Mouse (Mus musculus) cortical plate, adult 2 months (tissue): ENCODE data around the gene Prm2. TPM values are rescaled to one million over a fixed set of nuclear protein-coding genes. Genes with fewer than 3 reads are reported as not detected.

Source experiments
- H3K27ac ChIP-seq: fragments of 200-500 bp; 2 replicates; pipeline ENCODE4 v1.5.1; 2012; ENCODE audit warnings: low read length, control low read depth, inconsistent platforms; ENCODE audit not compliant: insufficient read depth
- H3K4me1 ChIP-seq: fragments of 200-500 bp; 2 replicates; pipeline ENCODE4 v1.6.1; 2011; ENCODE audit warnings: low read length; ENCODE audit not compliant: control insufficient read depth, insufficient read depth
- H3K4me3 ChIP-seq: fragments of 200-500 bp; 2 replicates; pipeline ENCODE4 v1.5.1; 2011; ENCODE audit warnings: mild to moderate bottlenecking, low read length, control low read depth; ENCODE audit not compliant: insufficient read depth
- CTCF ChIP-seq: fragments of 200-500 bp; IDR thresholded peaks from 2 replicates; pipeline ENCODE4 v1.5.1; 2011; ENCODE audit warnings: mild to moderate bottlenecking, control low read depth, low read length; ENCODE audit not compliant: insufficient read depth; ENCODE audit errors: extremely low read depth
- POLR2A ChIP-seq: fragments of 200-500 bp; IDR thresholded peaks from 2 replicates; pipeline ENCODE4 v1.6.1; 2011; ENCODE audit warnings: mild to moderate bottlenecking, low read length, control low read depth; ENCODE audit not compliant: insufficient read depth; ENCODE audit errors: extremely low read depth
- polyA plus RNA-seq: library from polyadenylated mRNA; depleted of rRNA; stranded (reverse); fragments of >200 nt; gene quantifications from 2 replicates; pipeline ENCODE4 v1.2.3, GENCODE M21; 2012

The Prm2 gene
- polyA plus RNA-seq, 1 experiment: not detected

DNA sequence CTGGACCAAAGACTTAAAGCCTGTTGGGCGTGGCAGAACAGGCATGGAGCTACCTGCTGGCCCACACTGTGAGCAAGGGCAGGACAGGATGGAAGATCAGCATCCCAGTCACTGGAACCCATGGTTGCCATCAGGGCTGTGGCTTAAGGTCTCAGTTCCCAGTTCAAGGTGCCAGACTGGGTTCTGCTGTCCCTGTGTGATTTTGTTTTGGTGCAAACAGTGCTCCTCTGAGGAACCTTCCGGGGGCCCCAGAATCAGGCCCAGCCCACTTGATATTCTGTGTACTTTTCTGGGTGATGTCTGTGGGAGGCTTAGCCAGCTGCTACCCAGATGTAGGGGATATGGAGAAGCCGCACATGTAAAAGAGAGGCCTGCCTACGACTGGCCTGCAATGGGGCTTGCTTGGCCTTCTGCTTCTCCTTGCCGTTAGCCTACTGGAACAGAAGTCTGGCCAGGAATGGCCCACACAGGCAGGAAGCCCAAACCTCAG lies 15.3 kb downstream of the Prm2 start:
- no peaks in the 10 kb centered on the region for H3K4me1 ChIP-seq
- TF ChIP-seq CTCF (no peak), POLR2A (no peak)
- H3K4me3 ChIP-seq: no peak overlapping the region
- H3K27ac ChIP-seq: no peak overlapping the region

DNA sequence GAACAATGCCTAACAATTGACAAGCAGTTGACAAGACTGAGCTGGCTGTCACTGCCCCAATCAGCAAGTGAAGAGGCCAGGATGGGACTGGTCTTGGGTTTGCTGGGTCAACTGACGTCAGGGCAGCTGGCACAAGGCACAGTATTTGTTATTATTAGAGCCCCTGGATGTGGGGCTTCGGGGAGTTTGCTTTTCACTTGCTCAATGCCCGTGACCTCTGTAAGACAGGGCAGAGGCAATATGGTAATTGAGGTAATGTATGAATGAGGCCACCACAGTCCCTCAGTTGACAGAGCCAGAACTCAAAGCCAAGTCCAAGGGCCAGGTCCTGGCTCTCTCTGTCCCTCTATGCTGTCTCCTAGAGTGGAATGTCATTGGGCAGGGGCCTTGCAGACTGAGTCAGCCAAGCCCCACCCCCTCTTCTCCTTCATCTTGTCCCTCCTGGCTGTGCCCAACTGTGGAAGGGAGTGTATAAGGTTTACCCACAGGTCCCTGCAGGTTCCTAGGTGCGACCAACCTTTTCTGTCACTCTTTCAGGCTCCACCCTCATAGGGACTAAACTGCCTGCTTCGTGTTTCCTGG lies 18.3 kb downstream of the Prm2 start:
- H3K27ac ChIP-seq: no peak overlapping the region
- TF ChIP-seq CTCF (no peak), POLR2A (no peak)
- H3K4me3 ChIP-seq: no peak overlapping the region
- H3K4me1 ChIP-seq: no peaks in the 10 kb centered on the region

DNA sequence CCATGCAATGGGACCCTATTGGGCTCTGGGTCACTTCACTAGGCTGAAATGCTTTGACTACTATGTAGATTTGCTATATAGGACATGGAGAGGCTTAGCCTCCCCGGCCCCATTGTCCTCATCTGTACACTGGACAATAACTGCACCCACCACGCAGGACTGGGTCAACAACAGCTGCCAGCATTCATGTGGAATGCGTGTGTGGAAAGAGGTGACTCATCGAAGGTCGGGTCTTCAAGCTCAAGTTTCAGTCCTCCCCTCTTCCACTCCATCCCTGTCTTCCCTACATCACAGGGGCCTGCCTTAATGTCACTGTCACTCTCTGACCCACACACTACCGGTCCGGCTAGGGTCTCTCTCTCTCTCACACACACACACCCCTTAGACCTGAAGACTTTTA lies 19.6 kb downstream of the Prm2 start:
- no peaks in the 10 kb centered on the region for H3K4me1 ChIP-seq
- H3K27ac ChIP-seq: no peak overlapping the region
- H3K4me3 ChIP-seq: no peak overlapping the region
- no peak for TF ChIP-seq CTCF
- no peak for TF ChIP-seq POLR2A

DNA sequence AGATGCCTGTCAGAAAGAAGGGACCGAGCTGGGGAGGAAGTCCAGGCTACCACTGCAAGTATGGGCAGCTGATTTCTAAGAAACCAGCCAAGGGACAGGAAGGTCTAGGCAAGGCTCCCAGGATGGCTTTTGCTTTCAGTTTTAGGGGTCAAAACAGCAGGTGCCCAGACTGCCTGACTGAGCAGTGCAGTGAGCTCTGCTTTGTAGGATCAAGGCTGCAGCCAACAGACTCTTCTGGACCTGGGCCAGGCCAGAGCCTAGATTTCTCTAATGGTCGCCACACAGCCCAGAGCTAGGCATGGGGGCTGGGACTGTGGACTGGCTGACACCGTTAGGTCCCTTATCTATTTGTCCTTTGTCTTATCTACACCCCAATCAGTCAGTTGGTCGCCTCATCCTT lies 21.2 kb downstream of the Prm2 start:
- no peak overlapping the region for H3K27ac ChIP-seq
- H3K4me1 ChIP-seq: no peaks in the 10 kb centered on the region
- TF ChIP-seq POLR2A (no peak), CTCF (no peak)
- H3K4me3 ChIP-seq: no peak overlapping the region

DNA sequence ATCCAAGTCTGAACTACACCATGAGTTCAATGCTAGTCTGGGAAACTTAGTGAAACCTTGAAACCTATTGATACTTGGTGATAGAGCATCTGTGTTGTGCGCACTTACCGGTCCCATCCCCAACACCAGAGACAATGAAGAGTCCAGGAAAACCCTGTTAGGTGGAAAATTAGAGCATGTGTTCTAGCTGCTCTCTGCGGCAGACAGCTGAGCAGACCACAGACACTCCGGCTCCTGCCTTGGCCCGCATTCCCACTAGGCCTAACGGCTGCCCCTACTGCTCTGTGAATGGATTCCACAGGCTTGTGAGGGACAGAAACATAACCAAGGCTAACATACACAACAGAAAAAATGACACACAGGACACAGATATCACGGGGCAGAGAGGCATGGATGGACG lies 22.4 kb downstream of the Prm2 start:
- no peak overlapping the region for H3K4me3 ChIP-seq
- no peak overlapping the region for H3K27ac ChIP-seq
- TF ChIP-seq CTCF: no peak
- no peak for TF ChIP-seq POLR2A
- H3K4me1 ChIP-seq: no peaks in the 10 kb centered on the region

DNA sequence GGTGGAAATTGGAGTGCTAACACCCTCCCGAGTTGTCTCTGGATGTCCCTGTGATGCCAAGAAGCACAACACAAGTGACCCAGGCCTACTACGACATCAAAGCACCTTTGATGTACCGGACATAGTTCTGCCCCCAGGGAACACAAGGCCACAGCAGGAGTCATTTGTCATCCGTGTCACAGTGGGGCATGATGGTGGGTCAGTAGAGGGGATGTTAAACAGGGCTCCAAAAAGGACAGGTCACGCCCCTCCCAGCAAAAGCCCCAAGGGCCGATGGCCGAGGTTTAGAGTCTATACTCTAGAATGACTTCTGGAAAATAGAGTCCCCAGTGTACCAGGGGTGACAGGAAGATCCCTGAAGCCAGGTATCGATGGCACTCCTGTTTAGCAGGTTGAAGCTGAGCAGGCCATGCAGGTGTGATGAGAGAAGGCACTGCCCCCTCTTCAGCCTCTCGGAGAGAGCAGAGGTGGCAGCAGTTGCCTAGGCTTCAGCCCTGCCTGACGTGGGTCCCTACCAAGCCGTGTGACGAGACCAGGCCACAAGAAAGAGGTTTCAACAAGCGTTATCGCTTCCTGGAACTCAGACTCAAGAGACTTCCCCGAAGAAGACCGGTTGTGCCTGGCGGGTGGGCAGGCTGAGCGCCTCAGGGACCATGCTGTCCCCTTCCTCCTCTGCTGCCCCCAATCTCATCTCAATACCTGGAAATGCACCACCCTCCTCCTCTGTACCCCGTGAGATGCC lies 24.0 kb downstream of the Prm2 start:
- no peak for TF ChIP-seq CTCF
- TF ChIP-seq POLR2A: no peak
- H3K4me1 ChIP-seq: no peaks in the 10 kb centered on the region
- H3K4me3 ChIP-seq: no peak overlapping the region

DNA sequence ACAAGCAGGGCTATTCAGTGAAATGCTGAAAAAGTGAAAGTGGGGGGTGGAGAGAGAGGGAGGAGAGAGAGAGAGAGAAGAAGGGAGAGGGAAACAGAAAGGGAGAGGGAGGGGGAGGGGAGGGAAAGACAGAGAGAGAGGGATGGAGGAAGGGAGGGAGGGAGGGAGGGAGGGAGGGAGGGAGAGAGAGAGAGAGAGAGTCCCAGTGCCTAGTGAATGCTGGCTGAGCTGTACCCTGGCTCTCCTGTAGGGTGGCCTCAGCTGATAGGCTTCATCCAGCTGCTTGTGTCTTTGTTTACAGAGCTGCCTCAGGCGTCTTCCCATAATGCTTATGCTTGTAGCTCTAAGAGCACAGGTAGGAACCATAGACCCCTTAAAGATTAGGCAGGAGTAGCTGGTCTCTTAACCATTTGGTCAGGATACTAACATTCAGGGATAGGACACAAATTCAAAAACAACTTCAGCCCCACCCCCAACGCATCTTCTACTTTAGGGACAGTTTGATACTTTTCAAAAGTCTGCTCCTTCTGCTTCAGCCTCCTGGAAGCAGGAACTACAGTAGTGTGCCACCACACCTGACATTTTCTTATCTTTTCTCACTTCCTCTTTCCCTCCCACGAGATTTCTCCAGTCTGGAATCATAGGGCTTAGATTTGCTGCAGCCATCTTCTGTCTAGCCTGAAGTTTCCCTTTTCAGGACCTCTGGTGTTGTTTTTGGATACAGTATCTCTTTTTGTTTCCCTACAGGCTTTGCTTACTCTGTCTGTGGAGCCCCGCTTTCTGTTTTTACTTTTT lies 25.2 kb downstream of the Prm2 start:
- no peaks in the 10 kb centered on the region for H3K4me1 ChIP-seq
- H3K27ac ChIP-seq: no peak overlapping the region
- TF ChIP-seq POLR2A (no peak), CTCF (no peak)
- no peak overlapping the region for H3K4me3 ChIP-seq

More for the DNA sequence above, 24.0 kb downstream of the Prm2 start:
- H3K27ac ChIP-seq: no peak overlapping the region

DNA sequence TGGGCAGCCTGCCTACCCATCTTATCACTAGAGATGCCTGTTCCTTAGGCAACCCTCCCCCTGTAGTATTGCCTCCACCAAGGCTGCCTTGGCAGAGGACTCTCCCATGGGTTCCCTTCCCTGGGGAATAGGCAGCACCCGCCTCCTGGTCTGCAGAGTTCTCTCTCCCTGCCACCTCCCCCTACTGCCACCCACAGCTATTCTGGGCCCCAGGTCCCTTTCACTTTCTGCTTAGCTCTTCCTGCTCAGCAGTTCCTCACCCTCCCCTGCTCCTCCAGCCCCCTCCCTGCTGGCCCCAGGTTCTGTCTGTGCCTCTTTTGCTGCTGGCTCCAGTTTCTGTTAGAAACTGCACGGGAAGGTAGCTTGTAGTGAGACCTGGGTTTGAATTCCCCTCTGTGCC lies 26.3 kb downstream of the Prm2 start:
- Histone ChIP-seq H3K4me1 (no peaks in the 10 kb centered on the region), H3K27ac (no peak overlapping the region), H3K4me3 (no peak overlapping the region)
- TF ChIP-seq CTCF (no peak), POLR2A (no peak)

DNA sequence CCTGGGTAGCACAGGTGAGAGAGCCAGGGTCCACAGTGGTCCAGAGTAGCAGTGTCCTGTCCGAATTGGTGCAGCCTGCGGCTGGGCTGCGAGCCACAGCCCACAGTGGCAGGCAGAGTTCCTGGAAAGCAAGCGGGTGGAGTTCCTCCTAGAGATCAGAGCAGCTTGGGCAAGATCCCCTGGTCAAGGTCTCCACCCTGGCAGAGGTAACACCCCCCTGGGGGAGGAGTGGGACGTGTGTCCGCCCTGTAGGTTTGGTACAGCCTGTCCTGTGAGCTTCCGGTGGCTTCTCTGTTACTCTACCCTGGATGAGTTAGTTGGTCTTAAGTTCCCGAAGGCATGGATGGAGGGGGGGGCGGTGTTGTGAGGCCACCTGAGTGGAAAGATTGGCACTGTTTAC lies 27.1 kb downstream of the Prm2 start:
- H3K4me1 ChIP-seq: no peaks in the 10 kb centered on the region
- H3K4me3 ChIP-seq: no peak overlapping the region
- no peak overlapping the region for H3K27ac ChIP-seq
- no peak for TF ChIP-seq CTCF
- no peak for TF ChIP-seq POLR2A
